Mouse (Mus musculus): ENCODE results near the gene 4430402I18Rik. TPM values are rescaled to one million over a fixed set of nuclear protein-coding genes. Genes with fewer than 3 reads are reported as not detected.
A peak's percentile ranks its signal among the peaks of the same experiment; 100 is the strongest.

The 4430402I18Rik gene
- polyA plus RNA-seq, 1 experiment: not detected

DNA sequence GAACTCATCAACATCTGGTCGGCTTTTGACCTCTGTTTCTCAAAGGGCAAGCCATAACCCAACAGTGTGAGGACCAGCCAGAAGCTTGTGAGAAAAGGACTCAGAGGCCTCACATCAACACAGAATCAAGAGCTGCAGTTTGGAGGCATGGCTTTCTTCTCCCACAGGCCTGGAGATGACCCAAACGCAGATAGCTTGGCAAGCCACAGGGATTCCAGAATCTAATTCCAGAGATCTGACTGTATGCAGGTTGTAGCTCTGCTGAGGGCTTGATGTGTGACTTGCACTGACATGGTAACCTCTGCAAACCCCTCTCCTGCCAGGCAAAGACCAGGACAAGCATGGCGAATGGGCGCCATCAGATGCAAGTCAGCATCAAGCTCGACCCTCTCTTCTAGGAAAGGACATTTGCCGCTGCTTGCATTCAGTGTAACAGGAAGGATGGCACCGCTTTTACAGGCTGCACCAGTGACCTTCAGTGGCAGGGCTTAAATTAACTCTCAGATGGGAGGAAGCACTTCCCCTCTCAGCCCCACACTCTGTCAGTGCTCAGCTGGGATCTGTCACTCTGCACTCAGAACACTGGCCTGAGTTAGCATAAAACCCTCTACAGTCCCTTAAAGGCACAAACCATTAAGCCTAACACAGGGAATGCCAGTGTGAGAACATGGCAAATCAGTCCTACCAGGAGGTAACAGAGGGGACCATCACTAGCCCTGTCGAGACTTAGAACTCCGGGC lies 27.3 kb downstream of the 4430402I18Rik start:
- peak overlapping the region; percentile 38 for H3K4me3 ChIP-seq (replicated peaks)
- TF ChIP-seq FLI1 (IDR thresholded peaks at IDR 0.05; ENCODE audit: low read length): no peak
- no peak for TF ChIP-seq GATA1 (IDR thresholded peaks at IDR 0.05; ENCODE audit: borderline replicate concordance, low read length)

DNA sequence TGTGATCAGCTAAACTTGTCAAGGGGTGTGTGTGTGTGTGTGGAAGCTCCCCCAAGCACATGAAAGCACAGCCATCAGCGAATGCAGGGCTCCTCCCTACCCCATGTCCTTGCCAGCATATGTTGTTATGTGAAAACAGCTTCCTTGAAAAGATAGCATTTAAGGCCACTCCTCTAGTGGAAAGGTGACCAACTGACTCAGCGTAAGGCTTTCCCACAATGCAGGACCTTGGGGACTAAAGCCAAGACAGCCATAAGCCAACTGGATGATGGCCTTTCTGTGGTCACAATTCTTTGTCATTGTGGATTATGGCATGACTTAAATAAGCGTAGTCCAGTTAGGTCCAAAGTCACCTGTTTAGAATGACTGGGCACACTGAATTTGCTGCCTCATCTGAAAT lies 32.7 kb downstream of the 4430402I18Rik start:
- Histone ChIP-seq H3K36me3 (replicated peaks; ENCODE audit: low read length) (no peaks in the 10 kb centered on the region), H3K9me3 (peaks cover 9% of the 10 kb centered on the region; the same call in 1 of the 2 replicates), H3K4me3 (replicated peaks) (peak overlapping the region; percentile 9), H3K4me1 (peaks cover 41% of the 10 kb centered on the region), H3K27me3 (replicated peaks) (no peaks in the 10 kb centered on the region)
- no peak for TF ChIP-seq GATA1 (IDR thresholded peaks at IDR 0.05; ENCODE audit: borderline replicate concordance, low read length)
- no peak for TF ChIP-seq FLI1 (IDR thresholded peaks at IDR 0.05; ENCODE audit: low read length)

More for the DNA sequence above, 27.3 kb downstream of the 4430402I18Rik start:
- H3K9me3 ChIP-seq: no peaks in the 10 kb centered on the region
- no peaks in the 10 kb centered on the region for H3K36me3 ChIP-seq (replicated peaks; ENCODE audit: low read length)
- peaks cover 57% of the 10 kb centered on the region for H3K4me1 ChIP-seq
- no peaks in the 10 kb centered on the region for H3K27me3 ChIP-seq (replicated peaks)

DNA sequence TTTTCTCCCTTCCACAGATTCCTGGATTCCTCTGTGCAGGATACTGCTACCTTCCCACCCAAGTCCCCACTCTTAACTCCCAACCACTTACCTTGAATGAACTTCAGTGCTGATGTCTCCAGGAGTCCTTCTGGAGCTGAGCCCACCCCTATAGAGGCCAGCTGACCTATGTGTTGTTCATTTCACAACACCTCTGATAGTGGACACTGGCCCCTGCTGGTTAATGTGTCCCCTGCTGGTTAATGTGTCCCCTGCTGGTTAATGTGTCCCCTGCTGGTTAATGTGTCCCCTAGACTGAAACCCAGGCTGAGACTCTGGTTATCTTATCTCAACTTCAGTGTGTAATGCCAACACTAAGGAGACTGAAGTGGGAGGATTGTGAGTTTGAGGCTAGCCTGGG lies 38.6 kb downstream of the 4430402I18Rik start:
- H3K27me3 ChIP-seq (replicated peaks): no peaks in the 10 kb centered on the region
- no peaks in the 10 kb centered on the region for H3K36me3 ChIP-seq (replicated peaks; ENCODE audit: low read length)
- TF ChIP-seq GATA1 (IDR thresholded peaks at IDR 0.05; ENCODE audit: borderline replicate concordance, low read length) (no peak), FLI1 (IDR thresholded peaks at IDR 0.05; ENCODE audit: low read length) (no peak)
- no peak overlapping the region for H3K4me3 ChIP-seq (replicated peaks)
- H3K4me1 ChIP-seq: peaks cover 39% of the 10 kb centered on the region
- H3K9me3 ChIP-seq: peaks cover 5% of the 10 kb centered on the region; the same call in 1 of the 2 replicates

DNA sequence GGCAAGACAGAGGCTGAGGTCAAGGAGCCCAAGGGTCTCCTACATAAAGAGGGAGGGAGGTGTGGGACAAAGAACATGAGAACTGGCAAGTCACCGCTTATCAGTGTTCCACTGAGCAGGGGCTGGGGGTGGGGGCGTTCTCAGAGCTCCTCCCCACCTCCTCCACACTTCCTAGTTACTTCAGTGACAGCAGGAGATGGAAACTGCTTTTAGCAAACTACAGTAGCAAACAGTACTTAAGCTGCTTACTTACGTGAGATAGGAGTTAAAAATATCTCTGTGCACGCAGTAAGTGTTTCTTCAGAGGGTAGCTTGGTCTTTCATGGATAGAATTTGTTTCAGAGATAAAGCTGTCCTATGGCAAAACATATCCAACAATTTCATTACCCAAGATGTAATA lies 40.2 kb downstream of the 4430402I18Rik start:
- TF ChIP-seq GATA1 (IDR thresholded peaks at IDR 0.05; ENCODE audit: borderline replicate concordance, low read length): no peak
- TF ChIP-seq FLI1 (IDR thresholded peaks at IDR 0.05; ENCODE audit: low read length): no peak
- Histone ChIP-seq H3K36me3 (replicated peaks; ENCODE audit: low read length) (no peaks in the 10 kb centered on the region), H3K4me1 (peaks cover 45% of the 10 kb centered on the region), H3K27me3 (replicated peaks) (no peaks in the 10 kb centered on the region), H3K4me3 (replicated peaks) (peak overlapping the region; percentile 17), H3K9me3 (peaks cover 5% of the 10 kb centered on the region; the same call in 1 of the 2 replicates)

DNA sequence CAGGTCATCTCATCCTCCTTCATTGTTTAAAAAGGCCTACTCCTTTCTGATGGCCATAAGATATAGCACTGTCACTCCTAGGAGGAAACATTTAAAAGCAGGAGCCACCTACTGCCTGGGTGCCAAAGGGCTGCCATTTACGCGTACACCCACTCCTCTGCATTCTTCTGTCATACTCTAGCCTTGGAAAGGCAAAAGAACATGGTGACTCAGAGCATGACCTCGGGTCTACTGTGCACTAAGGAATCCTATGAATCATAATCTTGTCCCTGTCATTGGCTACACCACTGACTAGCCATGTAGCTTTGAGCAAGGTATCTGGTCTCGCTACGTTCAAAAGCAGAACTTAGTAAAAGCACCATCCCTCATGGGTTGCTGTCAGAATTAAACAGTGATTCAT lies 41.2 kb downstream of the 4430402I18Rik start:
- no peak overlapping the region for H3K4me3 ChIP-seq (replicated peaks)
- TF ChIP-seq GATA1 (IDR thresholded peaks at IDR 0.05; ENCODE audit: borderline replicate concordance, low read length) (no peak), FLI1 (IDR thresholded peaks at IDR 0.05; ENCODE audit: low read length) (no peak)
- H3K4me1 ChIP-seq: peaks cover 45% of the 10 kb centered on the region
- H3K36me3 ChIP-seq (replicated peaks; ENCODE audit: low read length): no peaks in the 10 kb centered on the region
- no peaks in the 10 kb centered on the region for H3K9me3 ChIP-seq
- no peaks in the 10 kb centered on the region for H3K27me3 ChIP-seq (replicated peaks)

DNA sequence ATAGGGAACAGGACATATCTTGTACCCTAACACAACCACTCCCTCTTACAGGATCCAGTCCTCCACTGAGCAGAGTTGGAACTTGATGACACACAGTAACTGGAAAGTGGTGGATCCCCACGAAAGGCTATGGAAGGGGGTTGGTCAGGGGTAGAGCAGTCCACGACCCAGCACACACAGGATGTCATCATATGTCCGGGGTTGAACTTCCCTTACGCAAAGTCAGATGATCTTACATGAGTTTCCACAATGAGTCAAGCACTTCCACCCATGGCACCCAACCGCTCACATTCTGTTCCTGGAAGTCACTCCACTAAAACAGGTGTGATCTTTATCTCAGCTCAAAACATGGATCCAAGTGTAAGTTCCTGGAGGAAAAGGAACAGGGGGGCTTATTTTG lies 49.8 kb downstream of the 4430402I18Rik start:
- H3K36me3 ChIP-seq (replicated peaks; ENCODE audit: low read length): no peaks in the 10 kb centered on the region
- no peak for TF ChIP-seq FLI1 (IDR thresholded peaks at IDR 0.05; ENCODE audit: low read length)
- no peak for TF ChIP-seq GATA1 (IDR thresholded peaks at IDR 0.05; ENCODE audit: borderline replicate concordance, low read length)
- no peaks in the 10 kb centered on the region for H3K9me3 ChIP-seq
- peaks cover 57% of the 10 kb centered on the region for H3K4me1 ChIP-seq
- no peaks in the 10 kb centered on the region for H3K27me3 ChIP-seq (replicated peaks)
- H3K4me3 ChIP-seq (replicated peaks): no peak overlapping the region

DNA sequence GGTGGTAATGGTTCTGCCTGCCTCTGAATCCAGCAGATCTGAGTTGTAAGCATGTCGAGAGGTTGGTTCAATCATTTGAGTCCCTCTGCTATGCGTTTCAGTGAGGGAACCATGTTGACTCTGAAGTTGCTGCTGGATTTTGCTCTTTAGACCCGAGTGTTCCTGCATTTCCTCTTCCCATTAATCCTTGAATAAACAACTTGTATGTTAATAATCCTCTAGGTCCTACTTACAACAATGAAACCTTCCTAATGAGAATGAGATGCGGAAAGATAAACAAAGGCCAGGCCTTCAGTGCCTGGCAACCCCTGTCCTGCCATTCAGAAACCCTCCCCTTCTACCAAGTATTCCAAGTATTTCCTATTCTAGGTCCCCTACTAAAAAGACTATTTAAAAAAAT lies 51.1 kb downstream of the 4430402I18Rik start:
- TF ChIP-seq FLI1 (IDR thresholded peaks at IDR 0.05; ENCODE audit: low read length) (no peak), GATA1 (IDR thresholded peaks at IDR 0.05; ENCODE audit: borderline replicate concordance, low read length) (no peak)
- Histone ChIP-seq H3K4me1 (peaks cover 58% of the 10 kb centered on the region), H3K36me3 (replicated peaks; ENCODE audit: low read length) (no peaks in the 10 kb centered on the region), H3K27me3 (replicated peaks) (no peaks in the 10 kb centered on the region), H3K9me3 (no peaks in the 10 kb centered on the region), H3K4me3 (replicated peaks) (no peak overlapping the region)

DNA sequence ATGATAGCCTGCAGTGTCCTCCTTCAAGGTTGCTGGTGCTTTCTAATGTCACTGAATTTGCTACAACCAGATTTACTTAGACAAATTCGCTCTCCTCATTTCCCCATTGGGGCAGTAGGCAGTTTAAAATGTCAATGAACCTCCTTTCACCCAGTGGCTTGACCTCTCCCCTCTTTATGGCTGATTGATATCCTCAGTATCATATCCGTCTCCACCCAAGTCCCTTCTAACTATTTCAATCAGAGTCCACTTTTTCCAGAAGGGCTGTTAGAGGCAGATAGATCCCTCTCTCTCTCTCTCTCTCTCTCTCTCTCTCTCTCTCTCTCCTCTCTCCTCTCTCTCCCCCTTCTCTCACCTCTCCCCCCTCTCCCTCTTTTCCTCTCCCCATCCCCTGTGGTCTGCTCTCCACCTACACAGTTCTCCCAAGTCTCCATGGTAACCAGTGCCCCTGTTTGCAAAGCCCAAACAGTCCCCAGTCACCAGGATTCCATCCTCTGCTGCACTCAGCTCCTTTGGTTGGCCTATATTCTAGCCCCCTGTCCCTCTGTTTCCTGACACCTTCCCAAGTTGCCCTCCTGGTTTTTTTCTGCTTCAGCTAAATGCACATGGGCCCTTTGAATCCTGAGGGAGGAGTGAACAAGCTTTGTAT lies 51.9 kb downstream of the 4430402I18Rik start:
- Histone ChIP-seq H3K27me3 (replicated peaks) (no peaks in the 10 kb centered on the region), H3K36me3 (replicated peaks; ENCODE audit: low read length) (no peaks in the 10 kb centered on the region), H3K4me3 (replicated peaks) (no peak overlapping the region), H3K9me3 (no peaks in the 10 kb centered on the region), H3K4me1 (peaks cover 58% of the 10 kb centered on the region)
- TF ChIP-seq GATA1 (IDR thresholded peaks at IDR 0.05; ENCODE audit: borderline replicate concordance, low read length) (no peak), FLI1 (IDR thresholded peaks at IDR 0.05; ENCODE audit: low read length) (no peak)

DNA sequence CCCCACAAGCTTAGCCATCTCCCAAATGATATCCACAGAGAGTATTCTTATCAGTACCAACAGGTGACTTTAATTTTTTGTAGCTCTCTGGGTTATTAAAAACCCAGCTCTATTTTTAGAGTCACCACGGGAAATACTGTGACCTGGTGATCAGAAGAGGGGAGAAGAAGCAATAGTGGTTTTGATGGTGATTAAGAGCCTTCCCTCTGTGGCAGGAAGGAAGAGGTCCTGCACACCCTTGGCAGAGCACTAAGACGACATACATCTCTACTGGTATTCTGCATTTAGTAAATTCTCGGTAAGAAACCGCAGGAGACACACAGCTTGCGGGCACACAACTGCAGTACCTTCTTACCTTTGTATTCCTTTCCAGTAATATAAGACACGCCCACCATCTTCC lies 53.0 kb downstream of the 4430402I18Rik start:
- H3K9me3 ChIP-seq: no peaks in the 10 kb centered on the region
- H3K36me3 ChIP-seq (replicated peaks; ENCODE audit: low read length): no peaks in the 10 kb centered on the region
- TF ChIP-seq GATA1 (IDR thresholded peaks at IDR 0.05; ENCODE audit: borderline replicate concordance, low read length) (no peak; the same call in 2 of the 3 replicates), FLI1 (IDR thresholded peaks at IDR 0.05; ENCODE audit: low read length) (0 out of 2 replicates have a peak, but pooled peaks have one; percentile 33)
- H3K4me1 ChIP-seq: peaks cover 64% of the 10 kb centered on the region
- no peaks in the 10 kb centered on the region for H3K27me3 ChIP-seq (replicated peaks)
- H3K4me3 ChIP-seq (replicated peaks): peak overlapping the region; percentile 56

DNA sequence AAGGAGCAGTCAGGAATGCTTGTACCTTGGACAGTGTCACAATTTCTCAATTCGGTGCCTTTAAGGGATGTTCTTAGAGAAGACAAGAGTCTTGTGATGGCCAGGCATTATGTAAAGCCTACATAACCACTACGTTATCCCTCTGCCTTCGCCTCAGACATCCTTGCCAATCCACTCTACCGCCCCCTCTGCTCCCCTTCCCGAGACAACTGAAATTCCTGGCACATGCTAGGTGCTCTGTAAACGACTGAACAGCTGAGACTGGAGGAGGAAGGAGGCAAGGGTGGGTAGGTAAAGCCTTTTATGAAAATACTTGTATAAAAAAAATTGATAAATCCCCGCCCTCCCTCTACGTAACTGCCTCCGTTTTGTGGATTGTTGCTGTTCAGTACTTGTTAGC lies 58.9 kb downstream of the 4430402I18Rik start:
- no peaks in the 10 kb centered on the region for H3K36me3 ChIP-seq (replicated peaks; ENCODE audit: low read length)
- H3K9me3 ChIP-seq: peaks cover 3% of the 10 kb centered on the region; the same call in 1 of the 2 replicates
- peaks cover 34% of the 10 kb centered on the region for H3K4me1 ChIP-seq
- H3K4me3 ChIP-seq (replicated peaks): no peak overlapping the region
- peaks cover 8% of the 10 kb centered on the region for H3K27me3 ChIP-seq (replicated peaks)
- no peak for TF ChIP-seq GATA1 (IDR thresholded peaks at IDR 0.05; ENCODE audit: borderline replicate concordance, low read length)
- no peak for TF ChIP-seq FLI1 (IDR thresholded peaks at IDR 0.05; ENCODE audit: low read length)
